Mouse (Mus musculus) limb, embryonic 14.5 days (tissue): ENCODE data around the gene Slc25a10. TPM values are rescaled to one million over a fixed set of nuclear protein-coding genes. Genes with fewer than 3 reads are reported as not detected.

Experiments
- ATAC-seq: fragments of 200-750 bp; cut with Nextera tagmentation; 2 replicates; pipeline ENCODE4 v1.8.0; 2017; ENCODE audit warnings: low read depth, moderate number of reproducible peaks, moderate TSS enrichment; ENCODE audit not compliant: low FRiP score
- DNase-seq: peaks from one replicate; pipeline ENCODE4 v3.0.0-alpha.2; 2015; ENCODE audit warnings: low spot score
- H3K27ac ChIP-seq: fragments of 300-500 bp; sonication (generic); replicated peaks from 2 replicates; pipeline ENCODE4 v1.5.1; 2014; ENCODE audit warnings: low read depth, mild to moderate bottlenecking, low read length, moderate library complexity, mixed read lengths
- H3K27me3 ChIP-seq: fragments of 300-500 bp; sonication (generic); 2 replicates; pipeline ENCODE4 v1.6.1; 2014; ENCODE audit warnings: low read length, mixed read lengths; ENCODE audit not compliant: control insufficient read depth, insufficient read depth
- H3K36me3 ChIP-seq: fragments of 300-500 bp; sonication (generic); 2 replicates; pipeline ENCODE4 v1.6.1; 2014; ENCODE audit warnings: mild to moderate bottlenecking, low read length, moderate library complexity, mixed read lengths; ENCODE audit not compliant: control insufficient read depth, insufficient read depth
- H3K4me1 ChIP-seq: fragments of 300-500 bp; sonication (generic); 2 replicates; pipeline ENCODE4 v1.6.1; 2014; ENCODE audit warnings: antibody characterized with exemption, low read length, mixed read lengths; ENCODE audit not compliant: control insufficient read depth, insufficient read depth
- H3K4me2 ChIP-seq: fragments of 300-500 bp; sonication (generic); replicated peaks from 2 replicates; pipeline ENCODE4 v1.6.1; 2014; ENCODE audit warnings: low read depth, mild to moderate bottlenecking, low read length, moderate library complexity; ENCODE audit not compliant: severe bottlenecking
- H3K4me3 ChIP-seq: fragments of 300-500 bp; sonication (generic); replicated peaks from 2 replicates; pipeline ENCODE4 v1.5.1; 2014; ENCODE audit warnings: low read length
- H3K9ac ChIP-seq: fragments of 300-500 bp; sonication (generic); 2 replicates; pipeline ENCODE4 v1.6.1; 2014; ENCODE audit warnings: mild to moderate bottlenecking, low read depth, low read length, moderate library complexity; ENCODE audit not compliant: severe bottlenecking
- H3K9me3 ChIP-seq: fragments of 300-500 bp; sonication (generic); 2 replicates; pipeline ENCODE4 v1.6.1; 2016; ENCODE audit warnings: low read length; ENCODE audit not compliant: control insufficient read depth
- POLR2A ChIP-seq: fragments of 200-500 bp; IDR thresholded peaks from 2 replicates; pipeline ENCODE4 v1.8.0; 2012; ENCODE audit warnings: inconsistent platforms, mild to moderate bottlenecking, moderate library complexity, borderline replicate concordance; ENCODE audit not compliant: insufficient read depth, insufficient read length; ENCODE audit errors: extremely low read depth
- WGBS: fragments of 180-500 bp; shearing (Covaris S2); extraction: QIAGEN DNeasy Blood & Tissue Kit; methylation state at CpG from one replicate; pipeline ENCODE4 v1.1.7; 2014; 5-methylcytosine and 5-hydroxymethylcytosine counted together
- polyA plus RNA-seq, 2 experiments: library from polyadenylated mRNA; depleted of rRNA in 1 of 2; stranded (reverse) in 1 of 2; unstranded in 1 of 2; fragments of >200 nt; fragmentation: Nextera tagmentation in 1 of 2; extraction: Ambion mirVana in 1 of 2; gene quantifications; 2 replicates each; pipeline versions ENCODE4 v1.2.1 to v1.2.3; 2012 to 2014

Slc25a10 gene
- polyA plus RNA-seq, 2 experiments: 44.1 to 54.4 TPM

DNA sequence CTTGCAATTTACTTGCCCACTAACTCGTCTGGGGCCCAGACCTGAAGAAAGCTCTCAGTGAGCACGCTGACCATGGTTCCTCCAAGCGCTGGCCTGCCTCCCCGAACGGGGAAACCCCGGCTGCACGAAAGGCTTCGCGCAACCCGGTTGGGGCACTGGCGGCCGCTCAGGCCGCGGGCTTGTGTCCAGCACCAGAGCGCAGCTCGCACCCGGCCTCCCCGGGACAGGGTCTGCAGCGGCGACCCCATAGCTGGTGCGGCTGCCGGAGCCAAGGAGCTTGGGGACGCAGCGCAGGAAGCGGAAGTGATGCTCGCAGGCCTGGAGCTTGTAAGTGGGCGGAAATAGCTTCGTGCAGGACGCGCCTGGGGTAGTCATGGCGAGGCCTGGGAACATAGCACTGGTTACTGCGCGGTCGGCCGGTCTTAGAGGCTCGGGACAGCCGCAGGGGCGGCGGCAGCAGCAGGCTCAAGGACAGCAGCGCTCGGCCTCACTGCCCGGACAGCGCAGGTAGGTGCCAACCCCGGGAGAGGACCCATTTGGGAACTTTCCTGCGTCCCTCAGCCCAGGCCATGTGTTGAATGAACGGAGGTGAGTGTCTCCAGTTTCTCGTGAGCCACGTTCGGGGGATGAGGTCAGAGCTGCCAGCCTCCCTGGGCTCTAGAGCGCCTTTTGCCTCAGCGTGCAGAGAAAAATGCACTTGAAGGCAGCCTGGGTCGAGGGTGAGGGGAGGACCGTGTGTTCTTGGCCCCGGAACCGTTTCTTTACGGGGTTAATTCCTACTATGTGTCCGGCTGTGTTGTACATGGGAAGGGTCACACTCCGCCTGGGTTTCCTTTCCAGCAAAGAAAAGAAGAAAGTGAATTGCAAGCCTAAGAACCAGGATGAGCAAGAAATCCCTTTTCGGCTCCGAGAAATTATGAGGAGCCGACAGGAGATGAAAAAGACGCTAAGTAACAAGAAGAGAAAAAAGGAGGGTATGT is 33.6 kb upstream of the Slc25a10 start, which contains the start of the genes Oxld1 and Ccdc137:
Gene Oxld1 (minus strand): TSS at position 297 of the 980 bp plus-strand sequence.
Gene Ccdc137 (plus strand): TSS at position 344 of the 980 bp plus-strand sequence.
- 4% methylated on average over 53 of the region's 62 CpGs for WGBS
- H3K36me3 ChIP-seq: peaks cover 34% of the 10 kb centered on the region

GRCm38 (mm10) chr11:120458847-120459597 is 32.6 kb upstream of the Slc25a10 start:
- peaks cover 42% of the 10 kb centered on the region for H3K36me3 ChIP-seq
- H3K4me2 ChIP-seq: peak overlapping the region; percentile 85
- H3K4me3 ChIP-seq: peak overlapping the region; percentile 93
- H3K9ac ChIP-seq: peak overlapping the region; percentile 85
- peaks cover 8% of the 10 kb centered on the region for H3K4me1 ChIP-seq
- no peak overlapping the region for H3K27ac ChIP-seq
- H3K9me3 ChIP-seq: no peaks in the 10 kb centered on the region
- TF ChIP-seq POLR2A: no peak
- no peaks in the 10 kb centered on the region for H3K27me3 ChIP-seq
- 57% methylated on average over 6 of the region's 6 CpGs for WGBS
- DNase-seq (no peak), ATAC-seq (no peak)

More for the DNA sequence above, 33.6 kb upstream of the Slc25a10 start, which contains the start of the genes Oxld1 and Ccdc137:
- peaks cover 8% of the 10 kb centered on the region for H3K4me1 ChIP-seq
- H3K27ac ChIP-seq: peak within 1 kb of the TSS; percentile 68
- peak within 1 kb of the TSS; percentile 85 for H3K9ac ChIP-seq
- no peaks in the 10 kb centered on the region for H3K27me3 ChIP-seq
- DNase-seq (peak; percentile 83), ATAC-seq (peak; percentile 89)
- no peaks in the 10 kb centered on the region for H3K9me3 ChIP-seq
- peak; percentile 79; the same call in 1 of the 2 replicates for TF ChIP-seq POLR2A
- peak within 1 kb of the TSS; percentile 93 for H3K4me3 ChIP-seq
- peak within 1 kb of the TSS; percentile 85 for H3K4me2 ChIP-seq

- no peak overlapping the region for H3K4me3 ChIP-seq
- WGBS: 93% methylated on average over 2 of the region's 2 CpGs
- DNase-seq (no peak), ATAC-seq (no peak)
- no peak overlapping the region for H3K9ac ChIP-seq
- no peaks in the 10 kb centered on the region for H3K9me3 ChIP-seq
- H3K36me3 ChIP-seq: peaks cover 56% of the 10 kb centered on the region
- TF ChIP-seq POLR2A: no peak
- no peak overlapping the region for H3K4me2 ChIP-seq
- H3K27ac ChIP-seq: no peak overlapping the region
- no peaks in the 10 kb centered on the region for H3K27me3 ChIP-seq
- H3K4me1 ChIP-seq: peaks cover 22% of the 10 kb centered on the region
Measured at GRCm38 (mm10) chr11:120463536-120463935, 28.1 kb upstream of the Slc25a10 start.

GRCm38 (mm10) chr11:120464365-120464764 is 27.3 kb upstream of the Slc25a10 start:
- Histone ChIP-seq H3K27ac (no peak overlapping the region), H3K9ac (no peak overlapping the region), H3K27me3 (no peaks in the 10 kb centered on the region), H3K4me3 (no peak overlapping the region), H3K4me1 (peaks cover 20% of the 10 kb centered on the region), H3K36me3 (peaks cover 60% of the 10 kb centered on the region), H3K9me3 (no peaks in the 10 kb centered on the region), H3K4me2 (no peak overlapping the region)
- no peak for ATAC-seq
- no peak for TF ChIP-seq POLR2A
- no peak for DNase-seq
- 87% methylated on average over 5 of the region's 5 CpGs for WGBS

GRCm38 (mm10) chr11:120465521-120465920 is 26.1 kb upstream of the Slc25a10 start:
- Histone ChIP-seq H3K4me1 (peaks cover 20% of the 10 kb centered on the region), H3K9me3 (no peaks in the 10 kb centered on the region), H3K27ac (no peak overlapping the region), H3K9ac (no peak overlapping the region), H3K4me3 (no peak overlapping the region), H3K27me3 (no peaks in the 10 kb centered on the region), H3K4me2 (peak overlapping the region; percentile 88; the same call in 1 of the 2 replicates), H3K36me3 (peaks cover 63% of the 10 kb centered on the region)
- no peak for ATAC-seq
- TF ChIP-seq POLR2A: no peak
- DNase-seq: no peak
- WGBS: 77% methylated on average over 4 of the region's 4 CpGs
